Mouse (Mus musculus): ENCODE data around the gene Cabp4. TPM values are rescaled to one million over a fixed set of nuclear protein-coding genes. Genes with fewer than 3 reads are reported as not detected.

The Cabp4 gene
- polyA plus RNA-seq, 1 experiment = 0.04 TPM

- H3K36me3 ChIP-seq (ENCODE audit: control insufficient read depth, insufficient read depth) = no peaks in the 10 kb centered on the region
Observed at GRCm38 (mm10) chr19:4090446-4090845, 53.4 kb downstream of the Cabp4 start.

GRCm38 (mm10) chr19:4089128-4089527 is 54.7 kb downstream of the Cabp4 start:
- Histone ChIP-seq H3K4me3 (ENCODE audit: insufficient read depth, poor library complexity, severe bottlenecking) (no peak overlapping the region), H3K36me3 (ENCODE audit: control insufficient read depth, insufficient read depth) (no peaks in the 10 kb centered on the region), H3ac (ENCODE audit: control insufficient read depth, insufficient read length, low read depth) (no peak overlapping the region), H3K79me2 (ENCODE audit: control insufficient read depth, insufficient read depth) (no peaks in the 10 kb centered on the region), H3K27me3 (ENCODE audit: control insufficient read depth, insufficient read depth, insufficient read length) (no peaks in the 10 kb centered on the region), H3K79me3 (ENCODE audit: low read depth) (no peaks in the 10 kb centered on the region)
- no peak for TF ChIP-seq CEBPB (IDR thresholded peaks at IDR 0.05; ENCODE audit: low read depth)

More at GRCm38 (mm10) chr19:4090446-4090845, 53.4 kb downstream of the Cabp4 start:
- Histone ChIP-seq H3K79me2 (ENCODE audit: control insufficient read depth, insufficient read depth) (no peaks in the 10 kb centered on the region), H3K79me3 (ENCODE audit: low read depth) (no peaks in the 10 kb centered on the region), H3K27me3 (ENCODE audit: control insufficient read depth, insufficient read depth, insufficient read length) (no peaks in the 10 kb centered on the region), H3ac (ENCODE audit: control insufficient read depth, insufficient read length, low read depth) (no peak overlapping the region), H3K4me3 (ENCODE audit: insufficient read depth, poor library complexity, severe bottlenecking) (no peak overlapping the region)
- TF ChIP-seq CEBPB (IDR thresholded peaks at IDR 0.05; ENCODE audit: low read depth) = no peak
- peak; percentile 75 for TF ChIP-seq MYOD1 (IDR thresholded peaks at IDR 0.05; ENCODE audit: control insufficient read depth, insufficient read length, low read depth)
- peak; percentile 5 for TF ChIP-seq FOSL1 (IDR thresholded peaks at IDR 0.05; ENCODE audit: insufficient read depth, low read length, poor library complexity, severe bottlenecking)
- peak; percentile 88 for TF ChIP-seq MAX (IDR thresholded peaks at IDR 0.05)

- H3K79me2 ChIP-seq (ENCODE audit: control insufficient read depth, insufficient read depth) = no peaks in the 10 kb centered on the region
- H3K27me3 ChIP-seq (ENCODE audit: control insufficient read depth, insufficient read depth, insufficient read length) = no peaks in the 10 kb centered on the region
- no peak overlapping the region for H3K4me3 ChIP-seq (ENCODE audit: insufficient read depth, poor library complexity, severe bottlenecking)
- H3K36me3 ChIP-seq (ENCODE audit: control insufficient read depth, insufficient read depth) = no peaks in the 10 kb centered on the region
- no peak overlapping the region for H3ac ChIP-seq (ENCODE audit: control insufficient read depth, insufficient read length, low read depth)
- H3K79me3 ChIP-seq (ENCODE audit: low read depth) = no peaks in the 10 kb centered on the region
- no peak for TF ChIP-seq CEBPB (IDR thresholded peaks at IDR 0.05; ENCODE audit: low read depth)
- TF ChIP-seq CTCF (IDR thresholded peaks at IDR 0.05; ENCODE audit: control insufficient read depth, insufficient read depth, insufficient read length) = no peak
- TF ChIP-seq MAX (IDR thresholded peaks at IDR 0.05) = no peak
- no peak for TF ChIP-seq MYOG (IDR thresholded peaks at IDR 0.05; ENCODE audit: control insufficient read depth, extremely low read depth, insufficient read length)
- TF ChIP-seq MYOD1 (IDR thresholded peaks at IDR 0.05; ENCODE audit: control insufficient read depth, insufficient read length, low read depth) = no peak
- no peak for TF ChIP-seq USF1 (IDR thresholded peaks at IDR 0.05; ENCODE audit: low read depth)
- TF ChIP-seq FOSL1 (IDR thresholded peaks at IDR 0.05; ENCODE audit: insufficient read depth, low read length, poor library complexity, severe bottlenecking) = no peak
Observed at GRCm38 (mm10) chr19:4088146-4088545, 55.7 kb downstream of the Cabp4 start.

- H3K27me3 ChIP-seq (ENCODE audit: control insufficient read depth, insufficient read depth, insufficient read length) = no peaks in the 10 kb centered on the region
- H3K36me3 ChIP-seq (ENCODE audit: control insufficient read depth, insufficient read depth) = no peaks in the 10 kb centered on the region
- no peaks in the 10 kb centered on the region for H3K79me3 ChIP-seq (ENCODE audit: low read depth)
- H3K79me2 ChIP-seq (ENCODE audit: control insufficient read depth, insufficient read depth) = no peaks in the 10 kb centered on the region
- H3ac ChIP-seq (ENCODE audit: control insufficient read depth, insufficient read length, low read depth) = no peak overlapping the region
- H3K4me3 ChIP-seq (ENCODE audit: insufficient read depth, poor library complexity, severe bottlenecking) = no peak overlapping the region
- TF ChIP-seq USF1 (IDR thresholded peaks at IDR 0.05; ENCODE audit: low read depth) = no peak
- TF ChIP-seq CEBPB (IDR thresholded peaks at IDR 0.05; ENCODE audit: low read depth) = peak; percentile 89
Observed at GRCm38 (mm10) chr19:4087090-4087489, 56.7 kb downstream of the Cabp4 start.

- no peaks in the 10 kb centered on the region for H3K27me3 ChIP-seq (ENCODE audit: control insufficient read depth, insufficient read depth, insufficient read length)
- H3K36me3 ChIP-seq (ENCODE audit: control insufficient read depth, insufficient read depth) = no peaks in the 10 kb centered on the region
- no peaks in the 10 kb centered on the region for H3K79me2 ChIP-seq (ENCODE audit: control insufficient read depth, insufficient read depth)
- no peak overlapping the region for H3ac ChIP-seq (ENCODE audit: control insufficient read depth, insufficient read length, low read depth)
- no peaks in the 10 kb centered on the region for H3K79me3 ChIP-seq (ENCODE audit: low read depth)
- H3K4me3 ChIP-seq (ENCODE audit: insufficient read depth, poor library complexity, severe bottlenecking) = no peak overlapping the region
- TF ChIP-seq CEBPB (IDR thresholded peaks at IDR 0.05; ENCODE audit: low read depth) = no peak
Observed at GRCm38 (mm10) chr19:4086156-4086555, 57.7 kb downstream of the Cabp4 start.

Other genes with a start within 250 kb of the Cabp4 start
- gene Tcirg1, start 236.9 kb downstream of the Cabp4 start, polyA plus RNA-seq (2012; fragmentation: generic; extraction: Trizol) = 61.1 TPM
- 309 TPM for gene Ndufs8, start 231.3 kb downstream of the Cabp4 start, polyA plus RNA-seq (2012; fragmentation: generic; extraction: Trizol)
- gene Aldh3b1, start 214.2 kb downstream of the Cabp4 start, polyA plus RNA-seq (2012; fragmentation: generic; extraction: Trizol) = 6.9 TPM
- gene Unc93b1, start 208.8 kb downstream of the Cabp4 start, polyA plus RNA-seq (2012; fragmentation: generic; extraction: Trizol) = 0.29 TPM
- not detected for gene Aldh3b3, start 185.4 kb downstream of the Cabp4 start, polyA plus RNA-seq (2012; fragmentation: generic; extraction: Trizol)
- not detected for gene Aldh3b2, start 171.7 kb downstream of the Cabp4 start, polyA plus RNA-seq (2012; fragmentation: generic; extraction: Trizol)
- 3.5 TPM for gene Acy3, start 157.5 kb downstream of the Cabp4 start, polyA plus RNA-seq (2012; fragmentation: generic; extraction: Trizol)
- 0.02 TPM for gene Tbx10, start 151.3 kb downstream of the Cabp4 start, polyA plus RNA-seq (2012; fragmentation: generic; extraction: Trizol)
- 28.1 TPM for gene Nudt8, start 143.5 kb downstream of the Cabp4 start, polyA plus RNA-seq (2012; fragmentation: generic; extraction: Trizol)
- gene Gm49405, start 143.4 kb downstream of the Cabp4 start, polyA plus RNA-seq (2012; fragmentation: generic; extraction: Trizol) = 0.28 TPM
- gene Doc2g, start 140.7 kb downstream of the Cabp4 start, polyA plus RNA-seq (2012; fragmentation: generic; extraction: Trizol) = 0.98 TPM
- 254 TPM for gene Ndufv1, start 131.2 kb downstream of the Cabp4 start, polyA plus RNA-seq (2012; fragmentation: generic; extraction: Trizol)
- 863 TPM for gene Gstp1, start 106.0 kb downstream of the Cabp4 start, polyA plus RNA-seq (2012; fragmentation: generic; extraction: Trizol)
- gene Gstp2, start 98.0 kb downstream of the Cabp4 start, polyA plus RNA-seq (2012; fragmentation: generic; extraction: Trizol) = 7.2 TPM
- 0.09 TPM for gene Gstp3, start 84.5 kb downstream of the Cabp4 start, polyA plus RNA-seq (2012; fragmentation: generic; extraction: Trizol)
- not detected for gene Cabp2, start 62.5 kb downstream of the Cabp4 start, polyA plus RNA-seq (2012; fragmentation: generic; extraction: Trizol)
- 134 TPM for gene Cdk2ap2, start 46.9 kb downstream of the Cabp4 start, polyA plus RNA-seq (2012; fragmentation: generic; extraction: Trizol)
- gene Pitpnm1, start 44.0 kb downstream of the Cabp4 start, polyA plus RNA-seq (2012; fragmentation: generic; extraction: Trizol) = 43.1 TPM
- gene Aip, start 18.2 kb downstream of the Cabp4 start, polyA plus RNA-seq (2012; fragmentation: generic; extraction: Trizol) = 208 TPM
- not detected for gene Gpr152, start 4.2 kb downstream of the Cabp4 start, polyA plus RNA-seq (2012; fragmentation: generic; extraction: Trizol)
- gene Coro1b, start 4.6 kb upstream of the Cabp4 start, polyA plus RNA-seq (2012; fragmentation: generic; extraction: Trizol) = 257 TPM
- gene Ptprcap, start 9.6 kb upstream of the Cabp4 start, polyA plus RNA-seq (2012; fragmentation: generic; extraction: Trizol) = 5.8 TPM
- gene Rps6kb2, start 19.3 kb upstream of the Cabp4 start, polyA plus RNA-seq (2012; fragmentation: generic; extraction: Trizol) = 19.7 TPM
- 2.1 TPM for gene Carns1, start 31.4 kb upstream of the Cabp4 start, polyA plus RNA-seq (2012; fragmentation: generic; extraction: Trizol)
- gene Tbc1d10c, start 47.3 kb upstream of the Cabp4 start, polyA plus RNA-seq (2012; fragmentation: generic; extraction: Trizol) = 0.26 TPM
- 819 TPM for gene Ppp1ca, start 48.0 kb upstream of the Cabp4 start, polyA plus RNA-seq (2012; fragmentation: generic; extraction: Trizol)
- gene Rad9a, start 57.6 kb upstream of the Cabp4 start, polyA plus RNA-seq (2012; fragmentation: generic; extraction: Trizol) = 33.3 TPM
- 24.8 TPM for gene Clcf1, start 70.2 kb upstream of the Cabp4 start, polyA plus RNA-seq (2012; fragmentation: generic; extraction: Trizol)
- 0.90 TPM for gene AC109138.7, start 70.3 kb upstream of the Cabp4 start, polyA plus RNA-seq (2012; fragmentation: generic; extraction: Trizol)
- gene Pold4, start 87.9 kb upstream of the Cabp4 start, polyA plus RNA-seq (2012; fragmentation: generic; extraction: Trizol) = 112 TPM
- 0.34 TPM for gene Ssh3, start 125.1 kb upstream of the Cabp4 start, polyA plus RNA-seq (2012; fragmentation: generic; extraction: Trizol)
- 2.2 TPM for gene Ankrd13d, start 139.1 kb upstream of the Cabp4 start, polyA plus RNA-seq (2012; fragmentation: generic; extraction: Trizol)
- gene Grk2, start 162.2 kb upstream of the Cabp4 start, polyA plus RNA-seq (2012; fragmentation: generic; extraction: Trizol) = 56.6 TPM